Mouse (Mus musculus) telencephalon, adult 2 months (tissue): ENCODE data around the gene Nomo1.

ENCODE experiments used
- DNase-seq: peaks from one replicate; pipeline ENCODE4 v3.0.0-alpha.2; 2011; ENCODE audit warnings: low read depth, low spot score

The Nomo1 gene

GRCm38 (mm10) chr7:46045882-46046281 is 12.4 kb downstream of the Nomo1 start:
- DNase-seq, result no peak

DNA sequence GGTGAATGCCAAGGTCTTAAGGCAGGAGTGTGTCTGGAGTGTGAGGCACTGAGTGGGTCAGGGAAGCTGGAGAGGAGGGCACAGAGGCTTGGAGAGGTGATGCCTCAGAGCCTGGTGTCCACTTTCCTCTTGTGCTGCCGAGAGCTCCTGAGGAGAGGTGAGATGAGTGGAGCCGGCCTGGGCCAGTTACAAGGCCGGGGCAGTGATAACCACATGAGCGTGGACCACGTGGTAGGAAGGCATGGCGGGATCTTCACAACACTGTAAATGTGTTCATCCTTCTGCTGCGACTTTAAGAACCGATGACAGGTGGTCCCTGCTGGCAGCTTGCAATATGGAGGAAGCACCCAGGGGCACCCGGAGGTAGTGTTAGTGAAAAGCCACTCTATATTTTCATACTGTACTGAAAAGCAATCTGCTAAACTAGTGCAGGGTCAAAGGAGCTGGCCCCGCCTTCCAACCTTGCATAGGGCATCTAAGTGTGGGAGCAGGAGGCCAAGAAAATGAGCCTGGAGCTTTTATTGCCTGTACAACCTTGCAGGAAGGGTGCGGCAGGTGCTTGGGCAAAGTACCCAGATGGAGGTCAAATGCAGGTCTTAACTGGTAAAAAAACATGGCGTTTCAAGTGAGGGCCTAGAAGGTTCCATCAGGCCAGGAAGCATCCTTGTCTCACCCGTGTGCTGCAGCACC is 14.5 kb downstream of the Nomo1 start:
- DNase-seq, result no peak

- DNase-seq, result no peak
Observed at GRCm38 (mm10) chr7:46049981-46050380, 16.5 kb downstream of the Nomo1 start.

- no peak for DNase-seq
Observed at GRCm38 (mm10) chr7:46052161-46052821, 18.8 kb downstream of the Nomo1 start.

- no peak for DNase-seq
Observed at GRCm38 (mm10) chr7:46053566-46053965, 20.1 kb downstream of the Nomo1 start.

DNA sequence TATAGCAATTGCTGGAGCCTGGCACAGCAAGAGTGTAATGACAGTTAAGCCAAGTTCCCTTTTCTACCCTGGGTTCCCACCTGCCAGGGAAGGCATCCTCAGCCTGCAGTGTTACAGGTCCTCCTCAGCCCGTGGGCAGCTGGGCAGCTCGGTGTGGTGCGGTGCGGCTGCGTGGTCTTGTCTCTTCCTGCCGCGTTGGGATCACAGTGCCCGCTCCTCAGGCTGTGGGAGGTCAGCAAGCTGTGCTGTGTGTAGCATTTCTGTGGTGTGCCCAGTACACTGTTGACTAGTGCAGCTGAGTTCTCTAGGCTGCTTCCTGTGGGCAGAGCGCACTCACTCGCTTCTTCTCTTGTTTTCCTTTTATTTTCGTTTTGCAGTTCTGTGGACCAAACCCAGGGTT is 25.4 kb downstream of the Nomo1 start:
- DNase-seq, result no peak

DNA sequence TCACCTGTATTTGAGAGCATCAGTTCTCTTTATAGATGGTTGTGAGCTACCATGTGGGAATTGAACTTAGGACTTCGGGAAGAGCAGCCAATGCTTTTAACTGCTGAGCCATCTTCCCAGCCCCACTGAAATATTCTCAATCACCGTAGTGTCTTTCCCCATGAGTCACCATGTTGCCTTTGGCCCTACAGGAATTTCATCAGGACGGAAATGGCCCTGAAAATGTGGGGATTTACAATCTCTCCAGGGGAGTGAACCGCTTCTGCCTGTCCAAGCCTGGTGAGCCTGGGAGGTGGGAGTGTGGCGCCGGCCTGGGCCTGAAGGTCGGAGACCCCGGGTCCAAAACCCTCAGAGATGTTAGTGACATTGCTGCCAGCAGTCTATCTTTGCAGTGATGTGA is 27.2 kb downstream of the Nomo1 start:
- no peak for DNase-seq

GRCm38 (mm10) chr7:46061614-46062013 is 28.1 kb downstream of the Nomo1 start:
- DNase-seq, result no peak

- no peak for DNase-seq
Observed at GRCm38 (mm10) chr7:46063296-46063695, 29.8 kb downstream of the Nomo1 start.

GRCm38 (mm10) chr7:46068831-46069230 is 35.3 kb downstream of the Nomo1 start:
- no peak for DNase-seq

- no peak for DNase-seq
Observed at GRCm38 (mm10) chr7:46076844-46077243, 43.3 kb downstream of the Nomo1 start.

GRCm38 (mm10) chr7:46077675-46078074 is 44.2 kb downstream of the Nomo1 start:
- no peak for DNase-seq

DNA sequence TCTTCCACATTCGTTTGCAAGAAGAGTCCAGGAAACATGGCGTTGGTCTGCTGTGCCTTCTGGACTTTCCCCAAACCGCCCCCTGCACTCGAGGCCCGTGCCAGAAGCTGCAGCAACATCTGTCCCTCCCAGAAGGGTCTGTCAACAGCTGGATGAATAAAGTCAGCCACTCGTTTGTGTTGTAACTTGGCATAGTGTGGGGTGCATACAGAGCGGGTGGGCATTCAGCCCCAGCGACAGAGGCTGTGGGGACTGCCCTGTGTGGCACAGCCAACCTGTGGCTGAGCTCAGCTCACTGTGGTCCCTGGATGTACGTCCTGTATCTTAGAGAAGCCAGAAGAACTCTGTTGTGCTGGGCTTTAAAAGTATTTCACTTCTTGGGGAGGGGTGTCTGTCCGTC is 50.5 kb downstream of the Nomo1 start:
- DNase-seq, result no peak

DNA sequence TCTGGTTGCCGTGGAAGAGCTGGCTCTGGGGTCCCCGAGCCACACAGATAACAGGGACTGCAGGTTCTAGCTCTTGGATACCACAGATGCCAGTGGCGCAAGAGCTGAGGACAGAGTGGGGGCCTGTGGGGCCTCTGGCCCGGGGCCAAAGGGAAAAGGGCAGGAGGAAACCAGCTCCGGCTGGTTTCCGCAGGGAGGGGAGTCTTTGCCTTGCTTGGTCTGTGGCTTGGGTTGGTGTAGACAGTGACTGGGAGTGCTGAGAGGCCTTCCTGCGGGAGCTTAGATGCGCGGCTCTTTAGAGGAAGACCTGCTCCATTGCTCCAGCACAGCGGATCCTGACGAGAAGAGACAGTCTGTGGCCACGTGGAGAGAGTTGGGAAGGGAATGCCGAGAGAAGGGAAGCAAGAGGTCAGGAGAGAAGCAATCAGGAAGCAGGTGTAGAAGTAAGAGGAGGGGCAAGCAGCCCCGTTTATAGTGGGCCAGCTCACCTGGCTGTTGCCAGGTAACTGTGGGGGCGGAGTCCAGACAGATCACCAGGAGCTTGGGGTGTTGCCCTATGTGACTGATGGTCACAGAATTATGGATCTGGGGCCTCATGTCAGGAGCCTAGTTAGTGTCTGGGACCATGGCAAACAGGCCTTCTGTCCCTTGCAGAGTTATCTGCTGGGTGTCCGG is 51.5 kb downstream of the Nomo1 start:
- no peak for DNase-seq

DNA sequence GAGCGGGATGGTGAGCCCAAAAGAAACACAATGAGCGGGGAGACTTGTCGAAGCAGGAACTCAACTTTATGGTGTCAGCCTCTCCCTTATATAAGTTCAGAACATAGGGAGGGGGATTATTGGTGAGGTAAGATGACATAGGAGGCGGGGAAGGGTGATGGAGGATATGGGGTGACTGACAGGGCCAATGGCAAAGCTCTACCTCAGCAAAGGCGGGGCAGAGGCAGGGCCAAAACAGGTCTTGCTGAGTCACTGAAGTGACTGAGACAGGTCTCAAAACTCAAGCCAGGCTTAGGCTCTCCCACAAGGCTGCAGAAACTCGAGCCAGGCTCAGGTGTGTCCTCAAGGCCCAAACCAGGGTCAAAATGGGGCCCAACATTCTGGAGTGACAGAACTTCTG is 52.9 kb downstream of the Nomo1 start:
- no peak for DNase-seq

DNA sequence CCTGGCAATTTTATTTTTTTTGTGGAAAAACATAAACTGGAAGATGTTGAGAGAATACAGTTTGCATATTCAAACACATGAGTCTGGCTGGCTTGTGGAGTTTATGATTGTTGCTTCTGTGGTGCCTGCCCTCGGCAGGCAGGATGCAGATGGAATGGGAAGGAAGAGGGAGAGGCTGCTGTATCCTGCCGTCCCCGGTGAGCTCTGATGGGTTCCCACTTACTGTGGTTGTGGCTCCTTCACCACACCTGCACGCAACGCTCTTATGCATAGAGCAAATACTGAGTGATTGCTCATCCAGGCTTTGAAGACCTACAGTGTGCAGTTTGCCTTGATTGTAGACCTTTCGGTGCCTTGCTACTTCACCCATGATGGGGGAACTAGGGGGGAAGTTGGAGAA is 54.7 kb downstream of the Nomo1 start:
- DNase-seq, result no peak

- DNase-seq, result no peak
Observed at GRCm38 (mm10) chr7:46092803-46093202, 59.3 kb downstream of the Nomo1 start.

DNA sequence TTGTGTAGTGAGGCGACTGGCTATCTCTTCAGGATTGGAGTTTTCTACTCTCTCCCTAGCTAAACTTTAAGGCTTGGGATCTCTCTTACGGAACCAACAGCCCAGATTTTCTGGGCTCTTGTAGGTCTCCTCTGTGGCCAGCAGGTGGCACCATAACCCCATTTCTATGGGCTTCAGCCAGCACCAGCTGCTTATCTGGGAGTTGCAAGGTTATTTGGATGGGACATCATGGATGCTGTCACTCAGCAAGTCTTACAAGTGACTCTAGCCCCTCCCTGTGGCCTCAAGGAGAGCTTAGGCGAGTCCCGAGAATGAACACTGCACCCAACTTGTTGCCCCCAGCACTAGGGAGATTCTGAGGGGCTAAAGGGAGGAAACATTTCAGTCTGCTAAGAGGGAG is 62.6 kb downstream of the Nomo1 start:
- DNase-seq, result peak; percentile 43

GRCm38 (mm10) chr7:46097319-46097783 is 63.9 kb downstream of the Nomo1 start:
- no peak for DNase-seq

DNA sequence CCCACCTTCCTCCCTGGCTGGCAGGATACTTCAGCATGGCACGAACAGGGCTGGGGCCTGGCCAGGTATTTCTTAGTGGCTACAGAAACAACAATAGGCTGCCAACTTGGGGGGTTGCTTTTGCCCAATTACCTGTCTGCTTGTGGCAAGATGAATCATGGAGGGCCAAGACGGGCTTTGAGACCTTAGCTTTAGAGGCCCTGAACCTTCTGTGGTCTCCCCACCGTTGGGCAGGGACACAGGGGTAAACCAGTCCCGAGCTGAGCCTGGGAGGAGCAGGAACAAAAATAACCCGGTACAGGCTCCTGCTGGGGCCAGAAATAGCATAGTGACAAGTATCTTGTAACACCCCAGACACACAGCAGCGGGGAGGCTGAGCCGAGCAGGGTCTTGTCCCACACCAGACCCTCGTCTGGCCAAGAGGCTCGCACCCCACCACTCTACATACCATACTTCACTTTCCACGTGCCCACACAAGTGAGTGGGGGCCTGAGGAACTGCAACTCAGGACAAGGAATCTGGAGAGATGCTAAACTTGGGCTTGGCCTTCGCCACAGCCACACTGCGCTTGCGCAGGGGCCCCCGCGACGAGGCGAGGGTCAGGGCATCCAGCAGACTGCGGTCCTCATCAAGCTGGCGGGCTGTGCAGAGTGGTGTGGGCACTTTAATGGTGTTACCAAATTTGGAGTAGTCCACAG is 64.9 kb downstream of the Nomo1 start:
- peak; percentile 44 for DNase-seq

- no peak for DNase-seq
Observed at GRCm38 (mm10) chr7:46098919-46099286, 65.4 kb downstream of the Nomo1 start.

- DNase-seq, result no peak
Observed at GRCm38 (mm10) chr7:46099682-46100081, 66.2 kb downstream of the Nomo1 start.
